In genomic region chr2:153433859-153434258, GRCm38 (mm10) we compare ENCODE assay signal across 13 mouse cellular contexts. TPM values are rescaled to one million over a fixed set of nuclear protein-coding genes. Genes with fewer than 3 reads are reported as not detected.
DNase-seq lines count a peak whose midpoint lies in the region; ATAC-seq and TF ChIP-seq lines count a peak whose summit lies in the region.
"Had no signal": no experiment of that assay in that cellular context is flagged by ENCODE, and none has a peak within 500 bp of the region (broad histone marks: within the 10 kb centered on the region; RNA-seq: fewer than 3 reads in every experiment).

No protein-coding gene starts in this region.

- H3K4me2 ChIP-seq in hindbrain, embryonic 16.5 days (ENCODE audit: low read length): no peak overlapping the region
- no peak overlapping the region for H3K4me2 ChIP-seq in midbrain, embryonic 15.5 days
- no peak overlapping the region for H3K4me2 ChIP-seq in intestine, postnatal 0 days (replicated peaks; ENCODE audit: low read depth)
- H3K4me2 ChIP-seq in stomach, embryonic 16.5 days (ENCODE audit: low read depth, low read length): no peak overlapping the region

- H3K27ac ChIP-seq in hindbrain, embryonic 10.5 days: peak overlapping the region; percentile 85
- H3K27ac ChIP-seq in hindbrain, embryonic 16.5 days (ENCODE audit: low read depth, low read length): no peak overlapping the region
- H3K27ac ChIP-seq in midbrain, embryonic 10.5 days (replicated peaks): peak overlapping the region; percentile 85
- H3K27ac ChIP-seq in midbrain, embryonic 15.5 days: no peak overlapping the region
- peak overlapping the region; percentile 41; the same call in 1 of the 2 replicates for H3K27ac ChIP-seq in intestine, postnatal 0 days (ENCODE audit: low read depth, low read length)
- H3K27ac ChIP-seq in stomach, embryonic 16.5 days (ENCODE audit: low read length): peak overlapping the region; percentile 59; the same call in 1 of the 2 replicates

- TF ChIP-seq CTCF in intestine, postnatal 0 days (IDR thresholded peaks at IDR 0.05; ENCODE audit: low read depth): no peak

- H3K9me3 ChIP-seq in hindbrain, embryonic 10.5 days: no peaks in the 10 kb centered on the region
- H3K9me3 ChIP-seq in hindbrain, embryonic 16.5 days (ENCODE audit: control insufficient read depth, low read length): no peaks in the 10 kb centered on the region
- no peaks in the 10 kb centered on the region for H3K9me3 ChIP-seq in midbrain, embryonic 10.5 days (replicated peaks)
- H3K9me3 ChIP-seq in midbrain, embryonic 15.5 days: no peaks in the 10 kb centered on the region
- no peaks in the 10 kb centered on the region for H3K9me3 ChIP-seq in intestine, postnatal 0 days (ENCODE audit: control insufficient read depth)
- H3K9me3 ChIP-seq in stomach, embryonic 16.5 days (replicated peaks; ENCODE audit: control insufficient read depth, low read length): no peaks in the 10 kb centered on the region

- DNase-seq in hindbrain, embryonic 10.5 days (ENCODE audit: low spot score): no peak
- no peak for DNase-seq in midbrain, embryonic 10.5 days (ENCODE audit: low spot score)
- DNase-seq in c-Kit-positive CD71-positive TER-119-positive erythroid progenitor cells, embryonic 14.5 days (ENCODE audit: low spot score): no peak
- DNase-seq: adrenal gland, postnatal 25 days; cerebellum, adult 18-20 months; heart, postnatal 4 days; lung, postnatal 4 days; right cerebral cortex, adult 18-20 months had no signal

- H3K9ac ChIP-seq in hindbrain, embryonic 16.5 days (ENCODE audit: low read depth, low read length): no peak overlapping the region
- no peak overlapping the region for H3K9ac ChIP-seq in midbrain, embryonic 15.5 days
- no peak overlapping the region for H3K9ac ChIP-seq in intestine, postnatal 0 days (ENCODE audit: low read depth, low read length)
- H3K9ac ChIP-seq in stomach, embryonic 16.5 days (ENCODE audit: low read length): no peak overlapping the region

- H3K36me3 ChIP-seq in hindbrain, embryonic 10.5 days: peaks cover 67% of the 10 kb centered on the region
- H3K36me3 ChIP-seq in hindbrain, embryonic 16.5 days (ENCODE audit: control insufficient read depth, insufficient read depth, low read length): peaks cover 19% of the 10 kb centered on the region
- H3K36me3 ChIP-seq in midbrain, embryonic 10.5 days: peaks cover 64% of the 10 kb centered on the region
- peaks cover 39% of the 10 kb centered on the region for H3K36me3 ChIP-seq in midbrain, embryonic 15.5 days (replicated peaks)
- H3K36me3 ChIP-seq in intestine, postnatal 0 days (ENCODE audit: control insufficient read depth, insufficient read depth): peaks cover 47% of the 10 kb centered on the region
- no peaks in the 10 kb centered on the region for H3K36me3 ChIP-seq in stomach, embryonic 16.5 days (ENCODE audit: control insufficient read depth, insufficient read depth, low read length)

- peaks cover 85% of the 10 kb centered on the region for H3K4me1 ChIP-seq in hindbrain, embryonic 10.5 days (replicated peaks)
- peaks cover 53% of the 10 kb centered on the region for H3K4me1 ChIP-seq in hindbrain, embryonic 16.5 days (ENCODE audit: control insufficient read depth, insufficient read depth, low read depth, low read length)
- H3K4me1 ChIP-seq in midbrain, embryonic 10.5 days: peaks cover 75% of the 10 kb centered on the region
- H3K4me1 ChIP-seq in midbrain, embryonic 15.5 days: peaks cover 58% of the 10 kb centered on the region
- peaks cover 39% of the 10 kb centered on the region for H3K4me1 ChIP-seq in intestine, postnatal 0 days (replicated peaks; ENCODE audit: control insufficient read depth, insufficient read depth, low read length)
- H3K4me1 ChIP-seq in stomach, embryonic 16.5 days (ENCODE audit: control insufficient read depth, insufficient read depth, low read length): peaks cover 59% of the 10 kb centered on the region

- WGBS in hindbrain, embryonic 10.5 days: 74% methylated on average over 3 of the region's 3 CpGs
- 33% methylated on average over 3 of the region's 3 CpGs for WGBS in hindbrain, embryonic 16.5 days
- 75% methylated on average over 3 of the region's 3 CpGs for WGBS in midbrain, embryonic 10.5 days
- WGBS in midbrain, embryonic 15.5 days: 73% methylated on average over 3 of the region's 3 CpGs
- WGBS in intestine, postnatal 0 days: 28% methylated on average over 3 of the region's 3 CpGs
- 31% methylated on average over 3 of the region's 3 CpGs for WGBS in stomach, embryonic 16.5 days

- no peak overlapping the region for H3K4me3 ChIP-seq in hindbrain, embryonic 10.5 days
- no peak overlapping the region for H3K4me3 ChIP-seq in hindbrain, embryonic 16.5 days (ENCODE audit: low read length)
- H3K4me3 ChIP-seq in midbrain, embryonic 10.5 days: no peak overlapping the region
- H3K4me3 ChIP-seq in midbrain, embryonic 15.5 days: no peak overlapping the region
- H3K4me3 ChIP-seq in intestine, postnatal 0 days (ENCODE audit: low read depth, low read length): no peak overlapping the region
- no peak overlapping the region for H3K4me3 ChIP-seq in stomach, embryonic 16.5 days (replicated peaks; ENCODE audit: low read length)

- no peak for ATAC-seq in hindbrain, embryonic 16.5 days
- ATAC-seq in midbrain, embryonic 15.5 days (replicated peaks): no peak
- no peak for ATAC-seq in intestine, postnatal 0 days
- ATAC-seq in stomach, embryonic 16.5 days (ENCODE audit: insufficient read depth, low FRiP score): no peak

- H3K27me3 ChIP-seq in hindbrain, embryonic 10.5 days (ENCODE audit: insufficient read depth, poor library complexity, severe bottlenecking): no peaks in the 10 kb centered on the region
- H3K27me3 ChIP-seq in hindbrain, embryonic 16.5 days (replicated peaks; ENCODE audit: control insufficient read depth, insufficient read depth, low read length): no peaks in the 10 kb centered on the region
- no peaks in the 10 kb centered on the region for H3K27me3 ChIP-seq in midbrain, embryonic 10.5 days (ENCODE audit: low read depth, poor library complexity, severe bottlenecking)
- no peaks in the 10 kb centered on the region for H3K27me3 ChIP-seq in midbrain, embryonic 15.5 days (replicated peaks)
- no peaks in the 10 kb centered on the region for H3K27me3 ChIP-seq in intestine, postnatal 0 days (replicated peaks; ENCODE audit: control insufficient read depth, insufficient read depth, low read length)
- no peaks in the 10 kb centered on the region for H3K27me3 ChIP-seq in stomach, embryonic 16.5 days (ENCODE audit: control insufficient read depth, insufficient read depth, low read length)

RNA-seq across cellular contexts. Expression of gene 4930404H24Rik, which starts 58.7 kb away (rescaled TPM):
- polyA plus RNA-seq in hindbrain, embryonic 10.5 days (2016; fragmentation: Nextera tagmentation; extraction: Ambion mirVana): not detected in 2 replicates
- polyA plus RNA-seq in hindbrain, embryonic 16.5 days (2015; fragmentation: Nextera tagmentation; extraction: Ambion mirVana): not detected in 2 replicates
- not detected in 2 replicates for polyA plus RNA-seq in midbrain, embryonic 10.5 days (2016; fragmentation: Nextera tagmentation; extraction: Ambion mirVana)
- not detected in 2 replicates for polyA plus RNA-seq in midbrain, embryonic 15.5 days (2015; fragmentation: Nextera tagmentation; extraction: Ambion mirVana)
- polyA plus RNA-seq in intestine, postnatal 0 days (2015; fragmentation: Nextera tagmentation; extraction: Ambion mirVana): not detected in 2 replicates
- polyA plus RNA-seq in stomach, embryonic 16.5 days (2015; fragmentation: Nextera tagmentation; extraction: Ambion mirVana): not detected in 2 replicates
- polyA plus RNA-seq: large intestine, adult 2 months had no signal

Comparison
In these comparisons a context has a peak if more than half of its experiments do, and no peak if none do; other contexts are left out.
1. H3K27ac ChIP-seq: peak in hindbrain, embryonic 10.5 days (single experiment), midbrain, embryonic 10.5 days (single experiment), intestine, postnatal 0 days (single experiment) and stomach, embryonic 16.5 days (single experiment); none in hindbrain, embryonic 16.5 days (single experiment) and midbrain, embryonic 15.5 days (single experiment).